Mouse (Mus musculus): ENCODE results near the gene Abl1. TPM values are rescaled to one million over a fixed set of nuclear protein-coding genes. Genes with fewer than 3 reads are reported as not detected.
A peak's percentile ranks its signal among the peaks of the same experiment; 100 is the strongest.
"Not testable (repeated sequence)": the region's sequence is repeated elsewhere in the genome, so short reads cannot be mapped to it uniquely, and the experiment has no call there.

Abl1 gene
- polyA plus RNA-seq, 1 experiment from 2014 or later, result 6.2 TPM

- no peak for DNase-seq
- WGBS (ENCODE audit: insufficient replicate concordance), result 70% methylated on average over 7 of the region's 7 CpGs
- Histone ChIP-seq H3K27me3 (peaks cover 89% of the 10 kb centered on the region), H3K27ac (no peak overlapping the region), H3K36me3 (no peaks in the 10 kb centered on the region), H3K4me3 (replicated peaks) (no peak overlapping the region), H3K9ac (no peak overlapping the region), H3K9me3 (replicated peaks) (no peaks in the 10 kb centered on the region), H3K4me2 (no peak overlapping the region), H3K4me1 (replicated peaks) (peaks cover 10% of the 10 kb centered on the region; the same call in 1 of the 2 replicates)
- ATAC-seq (ENCODE audit: low read depth), result no peak
Observed at GRCm38 (mm10) chr2:31656374-31656773, 31.8 kb upstream of the Abl1 start.

DNA sequence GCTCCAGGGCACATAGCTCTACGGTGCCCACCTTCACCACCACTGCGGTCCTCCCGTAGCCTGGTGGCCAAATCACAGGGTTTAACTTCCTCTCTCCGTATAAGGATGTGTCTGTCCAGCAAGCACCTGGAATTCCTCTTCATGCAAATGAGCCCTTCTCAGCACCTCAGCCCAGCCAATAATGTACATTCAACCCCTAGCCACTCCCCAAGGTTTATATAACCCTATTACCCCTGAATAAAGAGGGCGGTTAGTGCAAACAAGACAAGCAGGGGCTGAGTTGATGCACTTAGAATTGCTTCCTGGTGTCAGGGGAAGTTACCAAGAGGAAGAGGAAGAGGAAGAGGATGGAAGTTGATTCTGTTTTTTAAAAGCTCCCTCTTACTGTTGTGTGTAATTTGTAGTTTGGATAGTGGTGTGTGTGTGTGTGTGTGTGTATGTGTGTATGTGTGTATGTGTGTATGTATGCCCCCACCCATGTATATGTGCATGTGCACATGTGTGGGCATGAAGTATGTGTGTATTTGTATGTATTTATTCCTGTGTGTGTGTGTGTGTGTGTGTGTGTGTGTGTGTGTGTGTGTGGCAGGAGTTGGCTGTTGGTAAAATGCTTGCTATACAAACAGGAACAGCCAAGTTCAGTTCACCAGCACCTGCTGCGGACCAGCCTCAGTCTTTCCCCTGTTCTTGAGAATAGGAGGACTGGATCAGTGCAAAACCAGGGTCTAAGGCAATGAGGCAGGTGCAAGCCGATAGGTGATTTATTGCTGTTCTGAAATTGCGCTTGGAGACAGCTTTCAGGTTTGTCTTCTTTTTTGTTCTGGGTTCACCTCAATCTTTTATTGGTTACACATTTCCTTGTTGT, 25.0 kb upstream of the Abl1 start:
- Histone ChIP-seq H3K27me3 (peaks cover 51% of the 10 kb centered on the region), H3K9ac (no peak overlapping the region), H3K4me3 (replicated peaks) (no peak overlapping the region), H3K9me3 (replicated peaks) (no peaks in the 10 kb centered on the region), H3K4me2 (no peak overlapping the region), H3K4me1 (replicated peaks) (no peaks in the 10 kb centered on the region), H3K27ac (no peak overlapping the region), H3K36me3 (no peaks in the 10 kb centered on the region)
- no peak for DNase-seq
- WGBS (ENCODE audit: insufficient replicate concordance), result 49% methylated on average over 8 of the region's 8 CpGs
- no peak for ATAC-seq (ENCODE audit: low read depth)

- H3K36me3 ChIP-seq, result no peaks in the 10 kb centered on the region
- 68% methylated on average over 1 of the region's 1 CpGs for whole genome bisulfite sequencing (ENCODE audit: insufficient replicate concordance)
- H3K4me2 ChIP-seq, result no peak overlapping the region
- no peak overlapping the region for H3K9ac ChIP-seq
- H3K4me1 ChIP-seq (replicated peaks), result no peaks in the 10 kb centered on the region
- H3K27ac ChIP-seq, result no peak overlapping the region
- H3K4me3 ChIP-seq (replicated peaks), result no peak overlapping the region
- H3K9me3 ChIP-seq (replicated peaks), result no peaks in the 10 kb centered on the region
- ATAC-seq (ENCODE audit: low read depth) (no peak), DNase-seq (no peak)
- H3K27me3 ChIP-seq, result peaks cover 44% of the 10 kb centered on the region
Observed at GRCm38 (mm10) chr2:31663804-31664180, 24.4 kb upstream of the Abl1 start.

DNA sequence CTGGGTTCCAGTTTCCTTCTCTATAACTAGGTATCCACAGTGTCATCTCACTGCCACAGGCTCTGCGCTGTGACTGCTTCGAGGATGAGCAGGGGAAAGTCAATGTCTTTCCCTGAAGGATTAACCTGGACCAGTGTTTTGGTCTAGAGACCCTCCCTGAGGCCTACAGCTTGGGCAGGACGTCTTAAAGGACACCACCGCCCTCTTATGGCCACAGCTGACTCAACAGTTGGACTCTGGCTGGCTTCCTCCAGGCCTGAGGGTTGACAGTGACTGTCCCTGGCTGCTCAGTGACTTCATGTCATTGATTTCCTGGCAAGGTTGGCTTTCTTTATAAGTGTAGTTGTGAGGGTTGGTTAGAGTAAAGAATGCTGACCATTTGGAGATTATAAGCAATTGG, 20.8 kb upstream of the Abl1 start:
- WGBS (ENCODE audit: insufficient replicate concordance), result 24% methylated on average over 4 of the region's 4 CpGs
- H3K4me3 ChIP-seq (replicated peaks), result no peak overlapping the region
- peaks cover 4% of the 10 kb centered on the region for H3K36me3 ChIP-seq
- H3K9ac ChIP-seq, result no peak overlapping the region
- no peaks in the 10 kb centered on the region for H3K9me3 ChIP-seq (replicated peaks)
- peaks cover 13% of the 10 kb centered on the region for H3K4me1 ChIP-seq (replicated peaks)
- H3K27ac ChIP-seq, result no peak overlapping the region
- H3K27me3 ChIP-seq, result peaks cover 18% of the 10 kb centered on the region
- DNase-seq (no peak), ATAC-seq (ENCODE audit: low read depth) (no peak)
- no peak overlapping the region for H3K4me2 ChIP-seq

- Histone ChIP-seq H3K27ac (peak within 1 kb of the TSS; percentile 58), H3K4me2 (peak within 1 kb of the TSS; percentile 77), H3K9ac (peak within 1 kb of the TSS; percentile 84), H3K4me1 (replicated peaks) (peaks cover 28% of the 10 kb centered on the region), H3K36me3 (peaks cover 36% of the 10 kb centered on the region), H3K4me3 (replicated peaks) (peak within 1 kb of the TSS; percentile 74), H3K9me3 (replicated peaks) (no peaks in the 10 kb centered on the region), H3K27me3 (no peaks in the 10 kb centered on the region)
- WGBS (ENCODE audit: insufficient replicate concordance), result under 1% methylated on average over 27 of the region's 27 CpGs
- ATAC-seq (ENCODE audit: low read depth), result peak; percentile 95
- peak; percentile 87 for DNase-seq
Observed at GRCm38 (mm10) chr2:31670551-31671035, 17.6 kb upstream of the Abl1 start, which contains the start of gene Exosc2. Exosc2 (plus strand) TSS chr2:31670715.

DNA sequence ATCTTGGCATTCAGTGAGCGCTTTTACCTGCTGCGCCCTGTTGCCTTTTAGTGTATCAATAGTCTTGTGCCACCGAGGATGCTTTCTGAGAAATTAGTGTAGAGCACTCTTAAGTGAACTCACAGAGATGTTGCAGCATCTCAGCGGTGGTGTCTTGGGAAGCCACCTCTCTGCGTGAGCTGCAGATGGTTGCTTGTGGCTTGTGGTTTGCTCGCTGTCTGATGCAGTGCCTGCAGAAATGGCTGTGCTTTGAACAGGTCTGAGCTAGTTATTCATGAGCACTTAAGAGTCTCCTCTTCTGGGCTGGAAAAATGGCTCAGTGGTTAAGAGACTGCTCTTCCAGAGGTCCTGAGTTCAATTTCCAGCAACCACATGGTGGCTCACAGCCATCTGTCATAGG, 9.5 kb upstream of the Abl1 start:
- peaks cover 81% of the 10 kb centered on the region for H3K36me3 ChIP-seq
- no peak overlapping the region for H3K4me2 ChIP-seq

DNA sequence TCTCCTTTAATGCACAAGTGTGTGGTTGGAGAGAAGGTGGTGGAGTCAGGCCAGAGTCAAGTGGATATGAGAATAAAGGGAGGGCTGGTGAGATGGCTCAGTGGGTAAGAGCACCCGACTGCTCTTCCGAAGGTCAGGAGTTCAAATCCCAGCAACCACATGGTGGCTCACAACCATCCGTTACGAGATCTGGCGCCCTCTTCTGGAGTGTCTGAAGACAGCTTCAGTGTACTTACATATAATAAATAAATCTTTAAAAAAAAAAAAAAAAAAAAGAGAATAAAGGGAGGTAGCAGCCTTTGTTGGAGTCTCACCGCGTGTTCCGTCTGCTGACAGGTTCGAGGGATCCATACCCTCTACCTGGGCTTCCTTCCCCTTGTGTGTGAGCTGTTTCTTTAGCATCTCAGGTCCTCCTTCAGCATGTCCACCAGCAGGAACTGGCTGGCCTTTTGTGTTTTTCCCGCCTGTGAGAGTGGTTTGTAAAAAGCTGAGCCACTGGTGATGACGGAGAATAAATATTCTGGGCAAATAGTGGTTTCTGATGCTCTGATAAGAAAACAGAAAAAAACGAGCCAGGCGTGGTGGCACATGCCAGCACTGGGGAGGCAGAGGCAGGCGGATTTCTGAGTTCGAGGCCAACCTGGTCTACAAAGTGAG, 7.0 kb upstream of the Abl1 start:
- H3K9me3 ChIP-seq (replicated peaks); H3K27ac ChIP-seq; DNase-seq; H3K9ac ChIP-seq; H3K4me1 ChIP-seq (replicated peaks); ATAC-seq (ENCODE audit: low read depth); H3K4me3 ChIP-seq (replicated peaks); H3K27me3 ChIP-seq; H3K4me2 ChIP-seq: not testable (repeated sequence)
- peaks cover 56% of the 10 kb centered on the region for H3K36me3 ChIP-seq
- WGBS (ENCODE audit: insufficient replicate concordance), result 70% methylated on average over 15 of the region's 15 CpGs

More for the DNA sequence above, 9.5 kb upstream of the Abl1 start:
- ATAC-seq (ENCODE audit: low read depth) (no peak), DNase-seq (no peak)
- Histone ChIP-seq H3K9ac (no peak overlapping the region), H3K27ac (no peak overlapping the region), H3K4me1 (replicated peaks) (peaks cover 2% of the 10 kb centered on the region; the same call in 1 of the 2 replicates), H3K4me3 (replicated peaks) (no peak overlapping the region), H3K27me3 (no peaks in the 10 kb centered on the region), H3K9me3 (replicated peaks) (no peaks in the 10 kb centered on the region)
- 75% methylated on average over 6 of the region's 6 CpGs for WGBS (ENCODE audit: insufficient replicate concordance)

GRCm38 (mm10) chr2:31681731-31682235, 6.4 kb upstream of the Abl1 start:
- 80% methylated on average over 6 of the region's 6 CpGs for WGBS (ENCODE audit: insufficient replicate concordance)
- peaks cover 50% of the 10 kb centered on the region for H3K36me3 ChIP-seq

DNA sequence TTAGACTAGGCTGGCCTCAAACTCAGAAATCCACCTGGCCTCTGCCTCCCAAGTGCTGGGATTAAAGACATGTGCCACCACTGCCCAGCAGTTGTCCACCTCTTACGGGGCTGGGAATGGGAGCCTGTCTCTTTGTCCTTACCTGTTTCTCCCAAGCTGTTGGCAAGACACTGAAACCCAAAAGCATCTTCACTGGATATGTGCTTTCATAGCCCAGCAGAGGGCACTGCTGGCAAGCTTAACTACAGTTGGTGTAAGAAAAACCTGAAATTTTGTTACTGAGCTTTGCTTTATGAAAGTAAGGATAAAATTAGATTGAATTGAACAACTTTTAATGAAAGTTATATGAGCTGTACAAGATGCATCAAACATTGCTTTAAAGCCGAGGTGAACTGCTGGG, 4.5 kb upstream of the Abl1 start:
- H3K9ac ChIP-seq, result no peak overlapping the region
- no peak overlapping the region for H3K27ac ChIP-seq
- H3K4me2 ChIP-seq, result no peak overlapping the region
- no peaks in the 10 kb centered on the region for H3K9me3 ChIP-seq (replicated peaks)
- H3K27me3 ChIP-seq, result no peaks in the 10 kb centered on the region
- H3K4me3 ChIP-seq (replicated peaks), result no peak overlapping the region
- H3K36me3 ChIP-seq, result peaks cover 31% of the 10 kb centered on the region
- no peak for ATAC-seq (ENCODE audit: low read depth)
- WGBS (ENCODE audit: insufficient replicate concordance), result 21% methylated on average over 2 of the region's 2 CpGs
- DNase-seq, result peak; percentile 24
- peaks cover 9% of the 10 kb centered on the region for H3K4me1 ChIP-seq (replicated peaks)

More at GRCm38 (mm10) chr2:31681731-31682235, 6.4 kb upstream of the Abl1 start:
- ATAC-seq (ENCODE audit: low read depth) (no peak), DNase-seq (no peak)
- Histone ChIP-seq H3K9me3 (replicated peaks) (no peaks in the 10 kb centered on the region), H3K27ac (no peak overlapping the region), H3K4me2 (no peak overlapping the region), H3K4me3 (replicated peaks) (no peak overlapping the region), H3K27me3 (no peaks in the 10 kb centered on the region), H3K9ac (no peak overlapping the region), H3K4me1 (replicated peaks) (no peaks in the 10 kb centered on the region)

- ATAC-seq (ENCODE audit: low read depth) (no peak), DNase-seq (peak; percentile 32)
- Histone ChIP-seq H3K9ac (peak overlapping the region; percentile 98), H3K4me3 (replicated peaks) (peak overlapping the region; percentile 100), H3K4me2 (peak overlapping the region; percentile 91), H3K27ac (peak overlapping the region; percentile 93), H3K36me3 (0 out of 2 replicates have a peak, but pooled peaks cover 9% of the 10 kb centered on the region), H3K9me3 (replicated peaks) (no peaks in the 10 kb centered on the region), H3K4me1 (replicated peaks) (peaks cover 46% of the 10 kb centered on the region), H3K27me3 (no peaks in the 10 kb centered on the region)
- under 1% methylated on average over 12 of the region's 12 CpGs for WGBS (ENCODE audit: insufficient replicate concordance)
Observed at GRCm38 (mm10) chr2:31689045-31689444, 869 bp downstream of the Abl1 start.

GRCm38 (mm10) chr2:31690063-31690462, 1.9 kb downstream of the Abl1 start:
- ATAC-seq (ENCODE audit: low read depth) (no peak), DNase-seq (no peak)
- peak overlapping the region; percentile 100 for H3K4me3 ChIP-seq (replicated peaks)
- H3K27ac ChIP-seq, result 0 out of 2 replicates have a peak overlapping the region, but pooled peaks have one; percentile 93
- peak overlapping the region; percentile 98 for H3K9ac ChIP-seq
- WGBS (ENCODE audit: insufficient replicate concordance), result 36% methylated on average over 3 of the region's 3 CpGs
- peaks cover 46% of the 10 kb centered on the region for H3K4me1 ChIP-seq (replicated peaks)
- H3K27me3 ChIP-seq, result no peaks in the 10 kb centered on the region
- peak overlapping the region; percentile 91 for H3K4me2 ChIP-seq
- 0 out of 2 replicates have a peak, but pooled peaks cover 12% of the 10 kb centered on the region for H3K36me3 ChIP-seq
- no peaks in the 10 kb centered on the region for H3K9me3 ChIP-seq (replicated peaks)
